Mouse (Mus musculus) 3T3-L1 (cell line): ENCODE measurements around the gene Chaf1a.
A peak's percentile ranks its signal among the peaks of the same experiment; 100 is the strongest.

ENCODE experiments used
- DNase-seq: peaks from one replicate; pipeline ENCODE4 v3.0.0-alpha.2; 2015; ENCODE audit warnings: low read depth, low spot score

Gene Chaf1a

GRCm38 (mm10) chr17:56040030-56040856 is at the start of gene Chaf1a:
Gene Chaf1a, plus strand, starts transcription at chr17:56040439.
- DNase-seq: peak; percentile 100

DNA sequence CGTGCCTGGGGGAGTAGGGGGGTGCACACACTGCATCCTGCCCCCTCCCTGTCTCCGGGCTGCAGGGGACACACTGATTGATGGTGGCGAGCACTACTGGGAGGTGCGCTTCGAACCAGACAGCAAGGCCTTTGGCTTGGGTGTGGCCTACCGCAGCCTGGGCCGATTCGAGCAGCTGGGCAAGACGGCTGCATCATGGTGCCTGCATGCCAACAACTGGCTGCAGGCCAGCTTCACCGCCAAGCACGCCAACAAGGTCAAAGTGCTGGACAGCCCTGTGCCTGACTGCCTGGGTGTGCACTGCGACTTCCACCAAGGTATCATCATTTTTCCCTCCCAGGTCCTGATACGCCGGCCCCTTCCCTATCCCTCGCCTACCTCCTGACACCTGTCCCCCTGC is 44.2 kb upstream of the Chaf1a start:
- no peak for DNase-seq

GRCm38 (mm10) chr17:55999794-56000499 is 40.3 kb upstream of the Chaf1a start:
- no peak for DNase-seq

GRCm38 (mm10) chr17:56003000-56003399 is 37.2 kb upstream of the Chaf1a start:
- DNase-seq: no peak

GRCm38 (mm10) chr17:56005415-56006061 is 34.7 kb upstream of the Chaf1a start, which contains the start of the genes Stap2 and Mpnd:
Gene Stap2, minus strand, starts transcription at chr17:56005584.
Gene Mpnd, plus strand, starts transcription at chr17:56005711.
- DNase-seq: peak; percentile 83

DNA sequence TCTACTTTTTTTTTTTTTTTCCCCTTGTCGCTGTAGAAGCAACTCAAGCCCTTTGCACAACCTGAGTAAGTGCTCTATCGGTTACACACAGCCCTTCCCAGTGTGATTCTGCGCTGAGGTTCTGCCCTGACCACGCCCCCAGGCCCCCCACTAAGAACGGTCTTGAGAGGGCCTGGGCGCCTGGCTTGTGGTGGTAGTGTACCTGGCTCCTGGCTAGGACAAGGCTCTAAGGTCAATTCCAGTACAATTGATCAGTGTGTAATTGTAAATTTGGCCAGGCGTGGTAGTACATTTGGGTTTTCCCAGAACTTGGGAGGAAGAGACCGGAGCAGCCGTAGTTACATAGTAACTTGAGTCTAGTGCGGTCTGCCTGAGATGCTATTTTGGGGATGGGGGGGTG is 33.3 kb upstream of the Chaf1a start:
- DNase-seq: no peak

- DNase-seq: peak; percentile 45
These were observed 32.5 kb upstream of the Chaf1a start for GRCm38 (mm10) chr17:56007444-56008355.

DNA sequence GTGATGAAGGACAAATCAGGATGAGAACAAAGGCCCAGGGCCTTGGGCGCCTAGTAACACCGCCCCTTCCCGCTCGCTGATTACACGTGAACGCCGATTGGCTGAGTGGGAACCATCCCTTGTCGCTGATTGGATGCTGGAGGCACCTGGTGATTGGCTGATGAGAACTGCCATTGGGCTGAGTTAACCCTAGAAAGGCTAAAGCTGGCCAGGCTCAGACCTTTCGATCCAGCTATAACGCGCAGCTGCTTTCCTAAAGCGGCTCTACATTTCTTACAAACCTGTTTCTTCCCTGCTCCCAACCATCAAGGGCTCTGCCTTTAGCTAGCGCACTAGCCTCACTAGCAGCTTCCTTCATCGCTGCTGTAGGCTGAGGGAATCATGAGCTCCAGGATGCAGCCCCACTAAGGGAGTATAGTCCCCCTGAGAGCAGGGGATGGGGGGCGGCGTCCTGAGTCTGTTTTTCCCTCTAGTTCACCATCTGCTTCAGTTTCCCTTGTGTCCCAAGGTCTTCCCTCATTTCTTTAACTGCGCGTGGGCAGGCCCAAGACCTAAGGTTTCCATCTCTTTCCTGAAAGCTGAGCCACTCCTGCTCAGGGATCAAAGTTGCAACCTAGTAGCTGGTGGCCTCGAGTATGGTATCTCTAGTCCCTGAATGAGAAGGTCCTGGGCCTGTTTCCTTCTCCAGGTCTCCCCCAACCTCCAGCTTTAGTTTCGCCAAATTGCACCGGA is 31.7 kb upstream of the Chaf1a start:
- peak; percentile 99 for DNase-seq

GRCm38 (mm10) chr17:56009088-56009961 is 30.9 kb upstream of the Chaf1a start:
- DNase-seq: peak; percentile 90

DNA sequence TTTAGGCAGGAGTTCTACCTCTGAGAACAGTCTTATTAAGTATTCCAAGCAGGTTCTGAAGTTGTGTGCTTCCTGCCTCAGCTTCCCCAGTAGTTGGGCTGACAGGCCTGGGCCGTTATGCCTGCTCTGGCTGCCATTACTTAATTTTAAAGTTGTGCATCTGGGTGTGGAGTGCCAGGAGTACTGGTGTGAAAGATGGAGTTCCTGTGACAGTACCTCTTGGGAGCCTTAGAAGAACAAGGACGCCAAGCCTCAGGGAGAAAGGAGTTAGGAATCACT is 30.3 kb upstream of the Chaf1a start:
- DNase-seq: no peak

DNA sequence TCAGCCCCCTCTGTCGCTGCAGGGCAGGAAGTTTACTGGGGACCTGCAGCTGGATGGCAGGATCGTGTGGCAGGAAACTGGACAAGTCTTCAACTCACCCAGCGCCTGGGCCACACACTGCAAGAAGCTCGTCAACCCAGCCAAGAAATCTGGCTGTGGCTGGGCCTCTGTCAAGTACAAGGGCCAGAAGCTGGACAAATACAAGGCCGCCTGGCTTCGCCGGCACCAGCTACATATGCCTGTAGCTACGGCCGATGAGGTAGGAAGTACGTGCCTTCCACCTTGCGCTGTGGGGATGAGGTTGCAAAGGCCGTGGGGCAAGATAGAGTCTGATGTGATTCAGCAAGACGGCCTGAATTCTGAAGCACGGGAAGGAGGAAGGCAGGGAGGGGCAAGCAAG is 30.0 kb upstream of the Chaf1a start:
- peak; percentile 33 for DNase-seq

- DNase-seq: peak; percentile 86
These were observed 29.6 kb upstream of the Chaf1a start for GRCm38 (mm10) chr17:56010681-56011080.

DNA sequence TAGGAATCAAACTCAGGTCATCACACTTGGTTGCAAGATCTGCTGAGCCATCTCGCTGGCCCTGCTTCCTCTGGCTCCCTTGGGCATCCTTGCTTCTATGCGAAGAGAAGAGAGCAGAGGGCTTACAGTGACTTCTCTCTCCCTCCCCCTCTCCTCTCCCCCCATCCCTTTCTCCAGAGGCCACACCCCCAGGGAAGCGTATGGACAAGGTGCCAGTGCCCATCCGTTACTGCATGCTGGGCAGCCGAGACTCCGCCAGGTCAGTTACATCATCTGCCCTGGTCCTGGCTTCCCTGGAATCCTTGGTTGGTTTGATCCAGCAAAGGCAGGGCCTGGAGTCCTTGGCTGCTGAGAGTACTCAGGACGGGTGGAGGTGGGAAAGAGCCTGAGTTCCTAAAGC is 28.8 kb upstream of the Chaf1a start:
- DNase-seq: no peak

GRCm38 (mm10) chr17:56015293-56015692 is 24.9 kb upstream of the Chaf1a start:
- DNase-seq: peak; percentile 57

DNA sequence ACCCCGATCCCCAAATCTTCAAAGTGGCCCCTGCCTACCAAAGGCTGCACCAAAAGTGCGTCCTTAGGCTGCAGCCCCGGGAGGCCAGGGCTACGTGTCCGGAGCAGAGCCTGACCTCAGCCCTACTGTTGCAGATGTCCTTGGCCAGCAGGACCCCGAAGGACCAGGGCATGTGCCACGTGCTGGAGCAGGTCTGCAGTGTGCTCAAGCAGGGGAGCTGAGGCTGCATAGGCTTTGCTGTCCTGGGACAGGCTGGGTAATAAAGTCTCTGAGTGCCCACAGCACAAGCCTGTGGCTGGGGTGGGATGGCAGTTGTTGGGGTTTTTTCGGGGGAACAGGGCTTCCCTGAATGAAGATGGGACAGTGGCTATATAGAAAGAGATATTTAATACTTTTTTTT is 23.9 kb upstream of the Chaf1a start:
- no peak for DNase-seq

DNA sequence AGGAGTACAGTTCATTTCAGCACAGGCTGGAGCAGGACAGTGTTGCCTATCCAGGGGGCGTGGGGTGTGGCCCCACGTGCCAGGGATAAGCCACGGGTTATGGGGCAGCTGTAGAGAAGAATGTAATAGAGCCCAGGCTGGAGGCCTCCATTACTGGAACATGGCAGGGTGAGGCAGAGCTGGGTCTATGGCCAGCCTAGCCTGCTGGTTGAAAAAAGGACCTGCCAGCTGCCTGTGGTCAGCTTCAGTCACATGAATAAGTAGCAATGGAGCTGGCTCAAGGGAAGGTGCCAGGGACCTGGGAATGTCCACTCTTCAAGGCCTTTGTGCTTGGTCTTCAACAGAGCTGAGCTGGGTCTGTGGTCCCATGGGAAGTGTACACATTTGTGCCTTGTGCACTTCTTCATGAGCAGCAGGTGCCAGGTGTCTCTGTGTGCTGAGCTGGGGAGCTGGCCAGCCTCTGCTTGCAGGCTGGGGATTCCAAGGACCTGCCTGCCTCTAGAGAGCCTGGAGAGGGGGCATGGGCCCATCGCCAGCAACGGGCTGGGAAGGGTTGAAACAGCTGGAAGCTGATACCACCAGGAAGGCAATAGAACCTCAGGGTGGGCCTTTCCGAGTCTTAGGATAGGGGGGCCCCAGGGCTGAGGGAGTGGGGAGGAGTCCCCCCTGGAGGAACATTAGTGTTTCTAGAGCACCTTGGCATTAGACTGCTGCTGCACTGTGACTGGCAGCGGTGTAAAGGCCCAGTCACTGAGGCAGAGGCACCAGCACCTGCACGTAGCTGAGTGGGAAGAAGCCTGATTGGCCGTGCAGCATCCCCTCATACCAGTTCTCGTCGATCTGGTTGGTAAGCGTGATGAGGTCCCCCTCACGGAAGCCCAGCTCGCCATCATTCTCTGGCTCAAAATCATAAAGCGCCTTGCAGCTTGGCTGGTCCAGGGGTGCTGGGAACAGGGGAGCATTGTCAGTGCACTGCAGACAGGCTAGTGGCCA is 23.1 kb upstream of the Chaf1a start:
- DNase-seq: peak; percentile 23

- no peak for DNase-seq
These were observed 22.4 kb upstream of the Chaf1a start for GRCm38 (mm10) chr17:56017848-56018247.

GRCm38 (mm10) chr17:56018347-56019131 is 21.7 kb upstream of the Chaf1a start:
- peak; percentile 52 for DNase-seq
